10 mouse cellular contexts compared by ENCODE assay signal in genomic region chr8:25388811-25389210, GRCm38 (mm10).
DNase-seq lines count a peak whose midpoint lies in the region; ATAC-seq and TF ChIP-seq lines count a peak whose summit lies in the region.
"Had no signal": no experiment of that assay in that cellular context is flagged by ENCODE, and none has a peak within 500 bp of the region (broad histone marks: within the 10 kb centered on the region; RNA-seq: fewer than 3 reads in every experiment).

No protein-coding gene starts in this region.

- H3K4me2 ChIP-seq in kidney, embryonic 16.5 days (replicated peaks; ENCODE audit: low read depth, low read length): no peak overlapping the region
- H3K4me2 ChIP-seq in midbrain, postnatal 0 days (ENCODE audit: low read depth, low read length, poor library complexity, severe bottlenecking): no peak overlapping the region

- no peak overlapping the region for H3K27ac ChIP-seq in kidney, embryonic 16.5 days (ENCODE audit: low read length)
- peak overlapping the region; percentile 52; the same call in 1 of the 2 replicates for H3K27ac ChIP-seq in midbrain, postnatal 0 days (ENCODE audit: low read depth, low read length)

- no peaks in the 10 kb centered on the region for H3K9me3 ChIP-seq in kidney, embryonic 16.5 days (ENCODE audit: low read length)
- H3K9me3 ChIP-seq in midbrain, postnatal 0 days (ENCODE audit: low read length): no peaks in the 10 kb centered on the region

- 38% methylated on average over 9 of the region's 9 CpGs for WGBS in kidney, embryonic 16.5 days
- WGBS in midbrain, postnatal 0 days: 58% methylated on average over 9 of the region's 9 CpGs

- H3K27me3 ChIP-seq in kidney, embryonic 16.5 days (ENCODE audit: insufficient read depth, low read length): no peaks in the 10 kb centered on the region
- no peaks in the 10 kb centered on the region for H3K27me3 ChIP-seq in midbrain, postnatal 0 days (ENCODE audit: insufficient read depth, low read length)

- H3K9ac ChIP-seq in kidney, embryonic 16.5 days (replicated peaks; ENCODE audit: low read length): no peak overlapping the region
- H3K9ac ChIP-seq in midbrain, postnatal 0 days (replicated peaks; ENCODE audit: low read length, poor library complexity, severe bottlenecking): no peak overlapping the region
- H3K9ac ChIP-seq: liver, postnatal 0 days had no signal

- no peak for TF ChIP-seq CTCF in midbrain, postnatal 0 days (IDR thresholded peaks at IDR 0.05)

- peaks cover 36% of the 10 kb centered on the region for H3K4me1 ChIP-seq in kidney, embryonic 16.5 days (ENCODE audit: insufficient read depth, low read length)
- peaks cover 14% of the 10 kb centered on the region; the same call in 1 of the 2 replicates for H3K4me1 ChIP-seq in midbrain, postnatal 0 days (ENCODE audit: insufficient read depth, low read length)

- 0 out of 2 replicates have a peak, but pooled peaks have one; percentile 44 for ATAC-seq in kidney, embryonic 16.5 days (ENCODE audit: low FRiP score, low TSS enrichment)
- ATAC-seq in midbrain, postnatal 0 days (ENCODE audit: low FRiP score): peak; percentile 35; the same call in 1 of the 2 replicates
- ATAC-seq: liver, postnatal 0 days had no signal

- no peaks in the 10 kb centered on the region for H3K36me3 ChIP-seq in kidney, embryonic 16.5 days (ENCODE audit: insufficient read depth, low read length)
- no peaks in the 10 kb centered on the region for H3K36me3 ChIP-seq in midbrain, postnatal 0 days (ENCODE audit: insufficient read depth, low read length)

- DNase-seq in kidney, postnatal 10 days: no peak
- peak; percentile 79 for DNase-seq in cerebellum, adult 9-10 months
- peak; percentile 5 to 32 for DNase-seq in frontal cortex, postnatal 25 days (ENCODE audit: low spot score in 2 of 2)
- DNase-seq in midbrain, postnatal 0 days (ENCODE audit: low spot score): peak; percentile 50
- DNase-seq in spleen, postnatal 10 days (ENCODE audit: low spot score in 2 of 2): no peak
- DNase-seq in urinary bladder, postnatal 36 days (ENCODE audit: low spot score in 2 of 2): no peak
- no peak for DNase-seq in adrenal gland, adult (ENCODE audit: inconsistent age in 2 of 2, low spot score in 1 of 2)
- DNase-seq: liver, postnatal 0 days; thymus, adult 18-20 months had no signal

- no peak overlapping the region for H3K4me3 ChIP-seq in kidney, embryonic 16.5 days (ENCODE audit: low read length)
- H3K4me3 ChIP-seq in midbrain, postnatal 0 days (ENCODE audit: low read depth, low read length): no peak overlapping the region

Comparison
In these comparisons a context has a peak if more than half of its experiments do, and no peak if none do; other contexts are left out.
1. DNase-seq: peak in cerebellum, adult 9-10 months (single experiment), frontal cortex, postnatal 25 days (2 of 2) and midbrain, postnatal 0 days (single experiment); none in kidney, postnatal 10 days (single experiment), spleen, postnatal 10 days (0 of 2), urinary bladder, postnatal 36 days (0 of 2) and adrenal gland, adult (0 of 2).